Mouse (Mus musculus) heart, postnatal 4 days (tissue): ENCODE data around the gene Grik4. TPM values are rescaled to one million over a fixed set of nuclear protein-coding genes. Genes with fewer than 3 reads are reported as not detected.

Source experiments
- DNase-seq: peaks from one replicate; pipeline ENCODE4 v3.0.0; 2021
- total RNA-seq, 2 experiments: library from RNA; stranded (reverse); gene quantifications; 2 replicates each; pipeline ENCODE4 v1.2.3; 2021

Gene Grik4
- total RNA-seq, 2 experiments from 2014 or later: 0.10 TPM; not detected in 1

GRCm38 (mm10) chr9:42565921-42566320, 378.4 kb downstream of the Grik4 start:
- DNase-seq: no peak

DNA sequence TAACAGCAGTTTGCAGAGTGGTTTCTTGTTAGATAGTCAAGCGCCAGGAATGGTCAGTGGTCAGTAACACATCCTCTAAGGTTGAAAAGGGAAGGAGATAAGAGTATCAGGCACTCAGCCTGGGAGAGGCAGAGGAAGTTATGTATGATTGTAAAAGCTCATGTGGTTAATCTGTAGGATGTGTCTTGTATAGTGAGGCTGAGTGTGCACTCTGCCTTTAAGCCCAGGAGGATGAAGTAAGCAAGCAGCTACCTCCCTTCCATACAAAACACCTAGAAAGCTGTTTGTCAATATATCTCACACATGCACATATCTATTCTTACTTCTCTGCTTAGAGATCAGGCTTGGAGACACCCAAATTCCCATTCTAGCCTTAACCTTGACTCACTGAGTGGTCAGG, 389.1 kb downstream of the Grik4 start:
- no peak for DNase-seq

- peak; percentile 88 for DNase-seq
These were observed 394.2 kb downstream of the Grik4 start for GRCm38 (mm10) chr9:42550116-42550515.

DNA sequence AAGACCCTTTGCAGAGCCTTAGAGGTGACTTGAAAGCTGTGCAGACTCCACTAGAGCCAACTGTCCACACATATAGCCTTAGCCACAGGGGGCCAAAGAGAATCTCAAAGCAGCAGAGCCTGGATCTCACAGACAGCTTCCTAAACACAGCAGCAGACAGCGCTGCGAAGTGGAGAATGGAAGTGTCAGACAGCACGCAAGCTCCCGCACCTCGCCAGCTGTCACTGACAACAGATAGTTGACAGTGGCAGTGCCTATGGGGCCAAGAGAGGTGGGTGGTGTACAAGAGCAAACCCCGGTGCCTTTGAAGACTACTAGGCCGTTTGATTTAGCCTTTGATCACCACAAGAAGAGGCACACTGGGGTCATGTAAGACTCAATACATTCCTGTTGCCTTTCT, 395.3 kb downstream of the Grik4 start:
- no peak for DNase-seq

DNA sequence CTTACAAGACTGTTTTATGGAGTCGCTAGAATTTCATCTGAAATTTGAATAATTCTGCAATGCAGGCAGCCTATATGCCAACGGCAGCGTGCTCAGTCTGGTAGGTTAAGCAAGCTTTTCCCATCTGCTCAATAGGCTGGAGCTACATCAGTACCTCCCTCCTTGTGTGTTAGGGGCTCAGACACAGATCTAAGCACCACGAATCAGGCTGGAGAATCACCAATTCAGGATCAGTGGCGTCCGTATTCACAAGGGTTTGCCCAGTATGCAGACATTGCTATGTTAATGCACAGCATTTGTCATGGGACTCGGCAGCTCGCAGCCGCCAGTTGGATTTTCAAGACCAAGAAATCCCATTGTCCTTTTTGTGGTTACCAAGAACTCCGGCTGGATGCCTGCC, 399.8 kb downstream of the Grik4 start:
- no peak for DNase-seq

GRCm38 (mm10) chr9:42533491-42533890, 410.8 kb downstream of the Grik4 start:
- DNase-seq: no peak

- DNase-seq: no peak
These were observed 411.3 kb downstream of the Grik4 start for GRCm38 (mm10) chr9:42533041-42533440.

- DNase-seq: no peak
These were observed 412.3 kb downstream of the Grik4 start for GRCm38 (mm10) chr9:42531951-42532350.

DNA sequence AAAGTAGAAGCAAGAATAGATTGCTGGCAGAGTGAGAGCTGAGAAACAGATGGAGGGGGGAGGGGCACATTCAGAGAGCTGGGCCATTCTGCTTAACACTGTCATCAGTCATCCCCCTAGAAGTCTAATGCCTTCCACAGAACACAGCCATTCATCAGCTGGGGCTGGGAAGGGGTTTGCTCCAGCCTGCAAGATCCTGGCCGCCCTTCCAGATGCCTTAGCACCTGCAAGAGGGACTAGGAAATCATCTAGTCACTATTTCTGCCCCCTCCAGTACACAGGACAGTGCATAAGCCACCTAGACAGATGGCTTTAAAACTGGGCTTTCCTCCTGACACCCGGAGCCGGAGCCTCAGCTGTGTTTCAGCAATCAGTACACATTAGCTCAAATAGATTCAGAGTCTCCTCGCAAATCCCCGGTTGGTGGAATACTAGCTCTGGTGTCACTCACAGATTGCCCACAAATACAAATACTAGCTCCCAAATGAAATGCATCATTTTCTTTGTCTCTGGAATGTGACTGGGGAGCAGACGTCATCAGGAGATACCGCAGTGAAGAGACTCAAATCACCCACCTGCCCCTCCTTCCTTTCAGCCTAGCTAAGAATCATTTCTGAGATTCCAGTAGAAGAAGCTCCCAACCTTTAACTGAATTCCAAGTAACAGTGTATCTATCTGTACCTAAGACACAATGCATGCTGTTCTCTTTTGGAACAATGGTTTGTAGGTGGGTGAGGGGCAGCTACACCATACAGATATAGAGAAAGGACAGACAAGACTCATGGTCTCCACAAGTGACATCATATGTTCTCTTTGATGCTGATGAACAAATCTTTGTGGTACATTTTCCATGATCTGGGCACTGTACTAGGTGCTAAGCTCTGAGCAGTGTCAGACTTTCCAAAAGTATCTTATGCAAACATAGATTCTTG, 413.8 kb downstream of the Grik4 start:
- DNase-seq: no peak

- DNase-seq: peak; percentile 28
These were observed 423.7 kb downstream of the Grik4 start for GRCm38 (mm10) chr9:42520587-42521084.

- DNase-seq: no peak
These were observed 426.1 kb downstream of the Grik4 start for GRCm38 (mm10) chr9:42518163-42518562.

GRCm38 (mm10) chr9:42513159-42513558, 431.1 kb downstream of the Grik4 start:
- no peak for DNase-seq

DNA sequence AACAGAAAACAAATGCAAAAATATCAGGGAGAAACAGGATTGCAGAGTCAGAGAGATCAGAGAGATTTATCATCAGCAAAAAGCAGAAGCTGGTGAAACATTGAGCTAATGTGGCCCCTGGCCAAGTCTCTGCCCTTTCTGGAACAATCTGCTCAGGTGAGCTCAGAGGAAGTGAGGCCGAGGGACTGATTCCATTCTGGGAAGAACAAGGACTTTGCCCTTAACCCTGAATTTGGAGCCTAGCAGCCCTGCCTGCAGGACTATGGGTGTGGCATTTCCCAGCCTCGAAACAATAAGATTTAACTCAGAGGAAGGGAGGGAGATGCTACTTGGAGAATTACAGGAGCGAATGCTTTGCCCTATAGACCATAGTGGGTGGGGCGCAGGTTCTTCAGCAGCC, 432.0 kb downstream of the Grik4 start:
- DNase-seq: no peak

DNA sequence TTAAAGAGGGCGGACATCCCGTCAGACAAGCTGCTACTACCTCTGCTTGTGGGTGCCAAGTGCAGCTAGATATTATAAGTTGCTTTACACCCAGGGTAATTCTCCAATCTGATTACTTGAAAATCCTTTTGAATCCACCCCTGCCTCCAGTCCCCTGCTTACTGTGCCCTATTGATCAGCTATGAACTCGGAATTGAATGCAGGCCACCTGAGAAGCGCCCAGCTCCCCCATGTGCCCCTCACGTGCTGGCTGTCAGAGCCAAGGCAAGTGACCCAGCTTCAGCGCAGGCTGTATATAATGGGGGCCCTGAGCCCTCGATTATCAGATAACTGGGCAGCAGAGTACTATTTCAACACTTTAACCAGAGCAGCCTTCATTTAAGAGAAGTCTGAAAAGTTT, 436.1 kb downstream of the Grik4 start:
- no peak for DNase-seq

DNA sequence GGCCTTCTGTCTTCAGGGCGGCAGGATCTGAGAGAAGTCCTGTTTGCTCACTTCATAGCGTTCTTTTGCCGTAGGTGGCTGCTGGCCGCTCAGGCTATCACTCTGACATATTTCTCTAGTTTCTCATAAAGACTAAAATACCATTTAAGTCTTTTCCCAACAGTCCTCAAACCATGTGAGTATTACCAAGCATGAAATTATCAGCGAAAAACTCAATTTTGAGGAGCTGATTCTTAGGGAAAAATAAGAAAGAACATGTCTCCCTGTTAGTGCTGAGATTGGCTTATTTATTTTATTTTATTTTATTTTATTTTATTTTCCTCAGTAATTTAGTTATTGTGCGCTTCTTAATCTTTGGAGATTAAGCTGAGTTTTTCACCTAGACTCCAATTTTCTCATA, 436.6 kb downstream of the Grik4 start, which contains the start of gene Tbcel:
Tbcel (minus strand) TSS at position 101 of the 400 bp plus-strand sequence.
- no peak for DNase-seq

GRCm38 (mm10) chr9:42507022-42507421, 437.3 kb downstream of the Grik4 start:
- DNase-seq: no peak

GRCm38 (mm10) chr9:42504971-42505510, 439.3 kb downstream of the Grik4 start:
- no peak for DNase-seq

GRCm38 (mm10) chr9:42504559-42504958, 439.7 kb downstream of the Grik4 start:
- no peak for DNase-seq

GRCm38 (mm10) chr9:42503709-42504108, 440.6 kb downstream of the Grik4 start:
- no peak for DNase-seq

DNA sequence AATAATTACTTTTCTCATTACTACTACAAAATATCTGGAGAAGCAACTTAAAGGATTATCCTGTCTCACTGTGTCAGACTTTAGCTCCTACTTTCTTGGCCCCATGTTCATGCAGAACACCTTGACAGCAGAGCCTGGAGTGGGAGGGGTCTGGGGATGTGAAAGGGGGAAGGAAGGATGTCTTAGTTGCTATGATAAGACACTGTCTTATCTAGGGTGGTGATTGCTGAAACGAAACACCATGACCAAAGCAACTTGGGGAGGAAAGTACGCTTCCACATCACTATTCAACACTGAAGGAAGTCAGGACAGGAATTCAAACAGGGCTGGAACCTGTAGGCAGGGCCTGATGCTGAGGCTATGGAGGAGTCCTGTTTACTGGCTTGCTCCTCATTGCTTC, 448.0 kb downstream of the Grik4 start:
- no peak for DNase-seq

DNA sequence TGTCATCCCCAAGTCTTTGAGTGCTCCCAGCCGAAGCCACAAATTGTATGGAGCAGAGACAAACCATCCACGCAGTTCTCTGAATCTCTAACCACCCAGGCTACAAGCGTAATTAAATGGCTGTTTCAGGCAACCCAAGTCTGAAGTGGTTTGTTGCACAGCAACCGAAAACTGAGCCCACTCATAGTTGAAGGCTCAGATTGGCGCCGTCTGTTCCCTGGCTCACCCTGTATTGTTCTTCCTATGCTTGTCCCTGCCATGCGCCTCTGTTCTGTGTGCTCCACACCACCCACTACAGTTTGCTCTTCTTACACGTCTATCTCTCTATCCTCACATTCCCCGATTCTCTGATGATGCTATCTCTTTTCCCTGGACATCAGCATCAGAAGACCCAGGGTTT, 452.5 kb downstream of the Grik4 start:
- no peak for DNase-seq

DNA sequence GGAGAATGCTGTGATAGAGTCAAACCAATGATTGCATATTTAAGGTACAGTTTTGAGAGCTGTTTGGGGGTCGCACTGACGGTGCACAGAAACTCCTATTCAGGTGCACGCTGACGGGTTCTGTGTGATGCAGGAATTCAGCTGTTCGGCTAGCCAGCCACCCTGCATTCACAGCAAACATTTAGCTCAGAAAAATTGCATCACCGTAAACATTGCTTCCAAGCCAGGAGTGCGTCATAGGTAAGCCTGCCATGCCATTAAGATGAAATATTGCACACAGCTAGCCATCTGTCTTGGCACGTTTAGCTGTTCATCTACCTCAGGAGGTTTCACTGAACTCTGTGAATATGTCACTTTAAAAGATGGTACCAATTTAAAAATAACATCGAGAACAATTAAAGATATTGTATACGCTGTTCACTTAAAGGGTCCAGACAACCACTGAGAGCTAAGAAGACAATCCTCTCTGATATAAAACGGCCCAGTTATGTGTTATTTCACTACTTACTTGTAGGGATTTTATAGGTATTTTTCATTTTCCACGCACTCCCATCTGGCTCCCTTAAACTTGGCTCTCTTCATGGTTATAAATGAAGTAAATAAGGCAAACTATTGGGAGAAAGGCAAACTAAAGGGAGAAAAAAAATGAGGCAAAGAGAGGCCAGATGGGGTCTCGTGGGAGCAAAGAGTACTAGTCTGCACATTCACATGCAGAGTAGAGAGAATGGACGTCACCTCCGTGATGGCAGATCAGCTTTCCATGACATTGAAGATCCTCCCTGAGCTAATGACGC, 453.5 kb downstream of the Grik4 start:
- DNase-seq: no peak

DNA sequence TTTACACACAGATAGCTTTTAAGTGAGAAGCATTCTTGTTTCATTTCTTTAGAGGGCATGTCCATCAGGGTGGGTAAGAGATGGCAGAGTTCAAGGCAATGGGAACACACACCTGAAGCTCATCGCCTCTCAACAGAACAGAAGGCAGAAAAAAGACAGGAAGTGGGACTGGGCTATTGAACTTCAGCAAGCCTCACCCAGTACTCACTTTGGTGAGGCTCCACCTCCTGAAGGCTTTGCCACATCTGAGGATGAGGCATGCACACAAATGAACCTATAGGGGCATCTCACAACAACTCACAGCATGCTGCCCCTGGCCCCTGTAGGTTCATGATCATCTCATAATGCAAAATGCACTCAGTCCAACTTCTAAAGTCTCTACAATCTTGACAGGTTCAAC, 456.2 kb downstream of the Grik4 start:
- DNase-seq: no peak
